Mouse (Mus musculus): Measurements from ENCODE around the gene Med14. TPM values are rescaled to one million over a fixed set of nuclear protein-coding genes. Genes with fewer than 3 reads are reported as not detected.

The Med14 gene
- polyA plus RNA-seq, 1 experiment = 1.3 TPM

DNA sequence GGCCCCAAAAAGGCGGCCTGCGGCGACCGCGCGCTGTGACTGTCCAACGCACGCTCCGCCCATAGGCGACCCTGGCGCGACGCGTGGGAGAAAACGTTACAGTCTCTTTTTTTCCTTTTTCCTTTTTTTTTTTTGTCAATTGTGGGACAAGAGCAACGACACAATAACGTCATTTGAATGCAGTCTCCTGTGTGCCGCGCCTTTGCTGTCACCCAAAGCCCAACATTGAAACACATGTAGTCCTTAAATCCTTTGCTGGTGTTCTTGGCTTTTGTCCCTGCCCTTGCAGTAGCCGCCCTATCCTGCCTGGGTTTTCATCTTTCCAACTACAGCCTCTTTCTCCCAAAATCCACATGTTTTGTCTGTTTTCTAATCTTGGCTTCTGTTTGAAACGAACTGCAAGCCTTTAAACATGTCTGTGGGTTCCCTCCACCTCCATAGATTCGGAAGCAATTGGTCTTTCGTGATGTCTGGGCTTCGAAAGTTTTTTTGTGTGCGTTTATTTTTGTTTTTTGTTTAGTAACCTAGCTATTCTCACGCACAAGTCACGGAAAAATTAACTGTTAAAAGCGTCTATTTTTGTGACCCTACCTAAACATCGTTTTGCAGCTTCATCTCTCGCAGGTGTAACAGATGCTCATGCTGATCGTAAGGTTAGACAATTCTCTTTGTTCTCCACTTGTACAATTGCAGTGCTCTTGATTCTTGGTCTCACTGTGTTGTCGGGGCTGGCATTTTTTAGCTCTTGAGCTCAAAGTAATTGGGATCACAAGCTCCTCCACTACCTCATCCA is 657 bp upstream of the Med14 start:
- Histone ChIP-seq H3K4me1 (peaks cover 19% of the 10 kb centered on the region), H3K9me3 (peaks cover 12% of the 10 kb centered on the region), H3K4me3 (replicated peaks) (peak overlapping the region; percentile 94), H3K36me3 (replicated peaks; ENCODE audit: low read length) (no peaks in the 10 kb centered on the region), H3K27me3 (replicated peaks) (peaks cover 12% of the 10 kb centered on the region)
- TF ChIP-seq GATA1 (IDR thresholded peaks at IDR 0.05; ENCODE audit: borderline replicate concordance, low read length) (no peak), FLI1 (IDR thresholded peaks at IDR 0.05; ENCODE audit: low read length) (no peak)

DNA sequence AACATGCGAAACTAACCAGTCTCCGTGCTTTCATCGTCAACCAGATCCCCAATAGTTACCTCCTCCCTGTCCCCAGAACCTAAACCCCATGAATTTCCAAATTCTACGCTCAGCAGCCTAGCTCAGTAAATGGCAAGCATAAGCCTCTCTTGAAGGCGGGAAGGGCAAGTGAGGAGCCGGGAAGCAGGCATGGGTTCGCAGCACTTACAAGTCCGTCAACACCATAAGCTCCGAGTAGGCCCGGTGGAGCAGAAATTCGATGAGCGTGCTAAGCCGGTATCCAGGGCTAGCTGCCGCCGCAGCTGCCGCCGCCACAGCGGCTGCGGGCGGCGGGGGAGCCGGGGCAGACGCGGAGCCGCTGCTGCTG is 631 bp downstream of the Med14 start:
- Histone ChIP-seq H3K4me3 (replicated peaks) (peak overlapping the region; percentile 94), H3K9me3 (peaks cover 12% of the 10 kb centered on the region), H3K4me1 (peaks cover 14% of the 10 kb centered on the region; the same call in 1 of the 2 replicates), H3K36me3 (replicated peaks; ENCODE audit: low read length) (no peaks in the 10 kb centered on the region), H3K27me3 (replicated peaks) (peaks cover 12% of the 10 kb centered on the region)
- TF ChIP-seq GATA1 (IDR thresholded peaks at IDR 0.05; ENCODE audit: borderline replicate concordance, low read length) = no peak
- no peak for TF ChIP-seq FLI1 (IDR thresholded peaks at IDR 0.05; ENCODE audit: low read length)

DNA sequence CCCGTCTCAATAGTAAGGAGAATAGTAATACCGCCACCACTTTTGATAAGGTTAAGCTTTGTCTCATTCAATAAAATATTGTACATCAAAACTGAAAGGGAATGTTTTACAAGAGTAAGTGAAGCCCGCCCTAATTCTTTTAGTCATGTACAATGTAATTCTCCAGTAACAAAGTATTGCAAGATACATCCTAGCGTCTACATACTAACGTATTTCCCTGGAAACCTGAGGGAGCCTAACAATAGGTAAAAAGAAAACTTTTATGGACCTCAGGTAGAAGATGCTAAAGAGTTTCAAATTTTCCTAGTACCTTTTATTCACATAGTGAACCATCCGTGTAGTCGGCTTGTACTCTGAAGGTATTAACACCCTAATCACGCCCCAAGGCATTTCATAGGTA is 1.4 kb downstream of the Med14 start:
- Histone ChIP-seq H3K27me3 (replicated peaks) (peaks cover 12% of the 10 kb centered on the region), H3K4me1 (peaks cover 14% of the 10 kb centered on the region; the same call in 1 of the 2 replicates), H3K9me3 (peaks cover 12% of the 10 kb centered on the region), H3K36me3 (replicated peaks; ENCODE audit: low read length) (no peaks in the 10 kb centered on the region), H3K4me3 (replicated peaks) (peak overlapping the region; percentile 94)
- no peak for TF ChIP-seq FLI1 (IDR thresholded peaks at IDR 0.05; ENCODE audit: low read length)
- TF ChIP-seq GATA1 (IDR thresholded peaks at IDR 0.05; ENCODE audit: borderline replicate concordance, low read length) = no peak

GRCm38 (mm10) chrX:12759625-12760024 is 2.2 kb downstream of the Med14 start:
- Histone ChIP-seq H3K4me3 (replicated peaks) (peak overlapping the region; percentile 94), H3K4me1 (peaks cover 14% of the 10 kb centered on the region; the same call in 1 of the 2 replicates), H3K27me3 (replicated peaks) (peaks cover 12% of the 10 kb centered on the region), H3K36me3 (replicated peaks; ENCODE audit: low read length) (no peaks in the 10 kb centered on the region), H3K9me3 (peaks cover 12% of the 10 kb centered on the region)
- TF ChIP-seq GATA1 (IDR thresholded peaks at IDR 0.05; ENCODE audit: borderline replicate concordance, low read length) (no peak), FLI1 (IDR thresholded peaks at IDR 0.05; ENCODE audit: low read length) (no peak)

DNA sequence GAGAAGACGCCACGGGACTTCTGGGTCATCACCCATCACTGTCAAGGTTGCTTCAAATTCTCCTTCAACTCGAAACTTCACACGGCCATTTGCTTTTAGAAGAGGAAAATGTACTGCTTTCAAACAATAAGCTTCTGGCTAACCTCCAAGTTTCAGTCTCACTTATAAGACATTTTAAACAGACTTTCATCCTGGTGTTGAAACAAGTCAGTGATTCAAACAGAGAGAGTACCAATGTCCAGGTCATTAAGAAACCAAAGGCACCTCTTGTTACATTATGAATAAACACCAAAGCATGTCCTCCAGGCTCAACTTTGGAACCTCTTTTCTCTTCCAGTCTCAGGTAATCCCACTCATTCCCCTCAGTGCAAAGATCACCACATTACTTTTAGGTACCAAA is 14.0 kb downstream of the Med14 start:
- peaks cover 16% of the 10 kb centered on the region for H3K36me3 ChIP-seq (replicated peaks; ENCODE audit: low read length)
- peaks cover 8% of the 10 kb centered on the region; the same call in 1 of the 2 replicates for H3K4me1 ChIP-seq
- no peaks in the 10 kb centered on the region for H3K27me3 ChIP-seq (replicated peaks)
- H3K9me3 ChIP-seq = no peaks in the 10 kb centered on the region
- TF ChIP-seq GATA1 (IDR thresholded peaks at IDR 0.05; ENCODE audit: borderline replicate concordance, low read length) (no peak), FLI1 (IDR thresholded peaks at IDR 0.05; ENCODE audit: low read length) (no peak)
- H3K4me3 ChIP-seq (replicated peaks) = no peak overlapping the region

DNA sequence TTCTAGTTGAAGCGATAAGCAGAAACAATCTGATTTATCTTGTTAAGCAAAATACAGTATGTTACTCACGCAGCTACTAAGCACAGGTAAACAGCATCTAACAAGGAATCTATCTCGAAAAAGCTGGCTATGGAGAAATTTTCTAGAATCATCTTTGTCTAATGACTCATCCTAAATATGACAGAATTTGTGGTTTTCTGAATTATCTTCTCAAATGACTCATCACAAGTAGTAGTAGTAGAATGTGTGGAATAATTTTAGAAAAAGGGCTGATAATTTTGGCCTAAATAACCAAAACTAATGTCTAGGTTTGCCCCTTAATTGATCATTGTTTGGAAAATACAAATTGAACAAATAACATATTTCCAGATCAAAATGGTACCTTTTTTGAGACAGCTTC is 15.1 kb downstream of the Med14 start:
- no peaks in the 10 kb centered on the region for H3K27me3 ChIP-seq (replicated peaks)

GRCm38 (mm10) chrX:12740396-12740795 is 21.5 kb downstream of the Med14 start:
- H3K4me1 ChIP-seq = no peaks in the 10 kb centered on the region; the same call in 1 of the 2 replicates
- peaks cover 20% of the 10 kb centered on the region for H3K36me3 ChIP-seq (replicated peaks; ENCODE audit: low read length)
- no peaks in the 10 kb centered on the region for H3K27me3 ChIP-seq (replicated peaks)
- TF ChIP-seq GATA1 (IDR thresholded peaks at IDR 0.05; ENCODE audit: borderline replicate concordance, low read length) (no peak), FLI1 (IDR thresholded peaks at IDR 0.05; ENCODE audit: low read length) (no peak)
- H3K9me3 ChIP-seq = no peaks in the 10 kb centered on the region
- H3K4me3 ChIP-seq (replicated peaks) = no peak overlapping the region

More for the DNA sequence above, 15.1 kb downstream of the Med14 start:
- peaks cover 17% of the 10 kb centered on the region for H3K36me3 ChIP-seq (replicated peaks; ENCODE audit: low read length)
- TF ChIP-seq FLI1 (IDR thresholded peaks at IDR 0.05; ENCODE audit: low read length) = no peak
- TF ChIP-seq GATA1 (IDR thresholded peaks at IDR 0.05; ENCODE audit: borderline replicate concordance, low read length) = no peak
- no peaks in the 10 kb centered on the region for H3K9me3 ChIP-seq
- H3K4me3 ChIP-seq (replicated peaks) = no peak overlapping the region
- peaks cover 8% of the 10 kb centered on the region; the same call in 1 of the 2 replicates for H3K4me1 ChIP-seq

- Histone ChIP-seq H3K36me3 (replicated peaks; ENCODE audit: low read length) (peaks cover 69% of the 10 kb centered on the region), H3K4me1 (no peaks in the 10 kb centered on the region), H3K9me3 (no peaks in the 10 kb centered on the region), H3K27me3 (replicated peaks) (peaks cover 1% of the 10 kb centered on the region), H3K4me3 (replicated peaks) (no peak overlapping the region)
- TF ChIP-seq FLI1 (IDR thresholded peaks at IDR 0.05; ENCODE audit: low read length) (no peak), GATA1 (IDR thresholded peaks at IDR 0.05; ENCODE audit: borderline replicate concordance, low read length) (no peak)
These were observed 45.8 kb downstream of the Med14 start for GRCm38 (mm10) chrX:12716036-12716435.

DNA sequence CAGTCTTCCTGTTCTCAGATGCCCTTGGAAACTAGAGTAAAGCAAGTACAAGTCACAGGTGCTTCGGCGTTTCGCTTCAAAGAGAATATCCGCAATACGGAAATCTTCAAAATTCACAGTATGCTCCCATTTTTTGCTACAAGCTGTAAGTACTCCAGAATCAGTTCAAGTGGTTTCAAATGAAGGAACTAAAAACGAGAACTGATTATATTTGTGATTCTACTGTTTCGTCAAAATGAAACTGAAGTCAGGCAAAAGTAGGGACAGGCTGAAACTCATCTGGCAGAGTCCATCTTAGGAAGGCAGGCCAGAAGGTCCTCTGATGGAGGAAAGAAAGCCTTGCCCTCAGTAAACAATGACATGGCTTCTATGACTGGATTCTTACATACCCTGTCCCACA is 48.1 kb downstream of the Med14 start:
- Histone ChIP-seq H3K4me1 (no peaks in the 10 kb centered on the region), H3K4me3 (replicated peaks) (no peak overlapping the region), H3K27me3 (replicated peaks) (peaks cover 1% of the 10 kb centered on the region), H3K9me3 (no peaks in the 10 kb centered on the region), H3K36me3 (replicated peaks; ENCODE audit: low read length) (peaks cover 65% of the 10 kb centered on the region)
- TF ChIP-seq FLI1 (IDR thresholded peaks at IDR 0.05; ENCODE audit: low read length) (no peak), GATA1 (IDR thresholded peaks at IDR 0.05; ENCODE audit: borderline replicate concordance, low read length) (no peak)

- Histone ChIP-seq H3K4me3 (replicated peaks) (no peak overlapping the region), H3K4me1 (no peaks in the 10 kb centered on the region), H3K27me3 (replicated peaks) (no peaks in the 10 kb centered on the region), H3K9me3 (no peaks in the 10 kb centered on the region), H3K36me3 (replicated peaks; ENCODE audit: low read length) (peaks cover 58% of the 10 kb centered on the region)
- no peak for TF ChIP-seq FLI1 (IDR thresholded peaks at IDR 0.05; ENCODE audit: low read length)
These were observed 75.0 kb downstream of the Med14 start for GRCm38 (mm10) chrX:12686910-12687309.

Data from megakaryocyte, embryonic 14.5 days (primary cell).